Mouse (Mus musculus) liver, postnatal 0 days (tissue): Measurements from ENCODE around the gene Cipc. TPM values are rescaled to one million over a fixed set of nuclear protein-coding genes. Genes with fewer than 3 reads are reported as not detected.

Experiments
- ATAC-seq: fragments of 200-750 bp; cut with Nextera tagmentation; 2 replicates; pipeline ENCODE4 v1.8.0; 2017; ENCODE audit warnings: mild to moderate bottlenecking, moderate library complexity
- DNase-seq: peaks from one replicate; pipeline ENCODE4 v3.0.0-alpha.2; 2016
- H3K27ac ChIP-seq: fragments of 300-500 bp; sonication (generic); 2 replicates; pipeline ENCODE4 v1.5.1; 2014; ENCODE audit warnings: antibody characterized with exemption, moderate library complexity, mild to moderate bottlenecking, low read depth
- H3K27me3 ChIP-seq: fragments of 300-500 bp; sonication (generic); 2 replicates; pipeline ENCODE4 v1.6.1; 2014; ENCODE audit warnings: low read length, control low read depth, mixed read lengths; ENCODE audit not compliant: insufficient read depth
- H3K36me3 ChIP-seq: fragments of 300-500 bp; sonication (generic); replicated peaks from 2 replicates; pipeline ENCODE4 v1.6.1; 2014; ENCODE audit warnings: mild to moderate bottlenecking, control low read depth, low read length, moderate library complexity, mixed read lengths; ENCODE audit not compliant: insufficient read depth
- H3K4me1 ChIP-seq: fragments of 300-500 bp; sonication (generic); 2 replicates; pipeline ENCODE4 v1.6.1; 2014; ENCODE audit warnings: antibody characterized with exemption, mild to moderate bottlenecking, control low read depth; ENCODE audit not compliant: insufficient read depth
- H3K4me2 ChIP-seq: fragments of 300-500 bp; sonication (generic); 2 replicates; pipeline ENCODE4 v1.6.1; 2014; ENCODE audit warnings: low read depth, mild to moderate bottlenecking, low read length, moderate library complexity, mixed read lengths
- H3K4me3 ChIP-seq: fragments of 300-500 bp; sonication (generic); 2 replicates; pipeline ENCODE4 v1.5.1; 2014; ENCODE audit warnings: low read depth, low read length
- H3K9ac ChIP-seq: fragments of 300-500 bp; sonication (generic); replicated peaks from 2 replicates; pipeline ENCODE4 v1.6.1; 2014; ENCODE audit warnings: mild to moderate bottlenecking, moderate library complexity
- H3K9me3 ChIP-seq: fragments of 300-500 bp; sonication (generic); 2 replicates; pipeline ENCODE4 v1.6.1; 2016; ENCODE audit warnings: mild to moderate bottlenecking, control low read depth, low read length, mixed read lengths
- CTCF ChIP-seq: sonication (generic); IDR thresholded peaks from 2 replicates; pipeline ENCODE4 v1.5.1; 2016; ENCODE audit warnings: antibody characterized with exemption, low read depth
- EP300 ChIP-seq: IDR thresholded peaks from 2 replicates; pipeline ENCODE4 v1.6.1; 2016; ENCODE audit warnings: antibody characterized with exemption, low read depth, mild to moderate bottlenecking
- WGBS: fragments of 180-500 bp; shearing (Covaris S2); extraction: QIAGEN DNeasy Blood & Tissue Kit; methylation state at CpG from one replicate; pipeline ENCODE4 v1.1.7; 2014; ENCODE audit not compliant: insufficient replicate concordance; 5-methylcytosine and 5-hydroxymethylcytosine counted together
- polyA plus RNA-seq: library from polyadenylated mRNA; unstranded; fragments of >200 nt; fragmentation: Nextera tagmentation; extraction: Ambion mirVana; gene quantifications from 2 replicates; pipeline ENCODE4 v1.2.1, GENCODE M21; 2015

Cipc gene
- polyA plus RNA-seq, 1 experiment from 2014 or later, result 4.7 TPM

DNA sequence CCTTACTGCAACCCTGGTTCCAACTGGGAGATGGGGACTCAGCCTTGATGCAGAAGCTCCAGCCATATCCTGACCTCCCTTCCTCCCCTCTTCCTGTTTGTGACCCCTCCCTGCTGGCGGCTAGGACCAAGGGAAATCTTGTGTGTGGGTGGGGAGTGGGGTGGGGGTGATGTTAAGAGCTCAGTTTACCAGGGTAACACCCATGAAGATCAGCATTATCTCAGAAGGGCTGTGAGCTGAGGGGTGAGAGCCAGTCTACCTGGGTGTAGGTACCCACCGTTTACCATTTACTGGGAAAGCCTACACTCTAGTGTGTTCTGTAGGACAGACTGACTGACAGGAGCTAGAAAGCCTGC is 43.9 kb downstream of the Cipc start:
- Histone ChIP-seq H3K4me2 (no peak overlapping the region), H3K9ac (no peak overlapping the region), H3K36me3 (no peaks in the 10 kb centered on the region), H3K9me3 (no peaks in the 10 kb centered on the region), H3K27me3 (peaks cover 39% of the 10 kb centered on the region), H3K27ac (no peak overlapping the region), H3K4me3 (no peak overlapping the region), H3K4me1 (peaks cover 3% of the 10 kb centered on the region; the same call in 1 of the 2 replicates)
- no peak for ATAC-seq
- WGBS, result 35% methylated on average over 2 of the region's 2 CpGs
- DNase-seq, result no peak
- no peak for TF ChIP-seq CTCF
- no peak for TF ChIP-seq EP300

GRCm38 (mm10) chr12:86994166-86994565 is 47.3 kb downstream of the Cipc start:
- H3K9ac ChIP-seq, result no peak overlapping the region
- peaks cover 3% of the 10 kb centered on the region; the same call in 1 of the 2 replicates for H3K4me1 ChIP-seq
- TF ChIP-seq EP300, result no peak
- no peak for TF ChIP-seq CTCF
- no peak overlapping the region for H3K4me2 ChIP-seq
- DNase-seq, result no peak
- H3K36me3 ChIP-seq, result no peaks in the 10 kb centered on the region
- H3K9me3 ChIP-seq, result no peaks in the 10 kb centered on the region
- H3K4me3 ChIP-seq, result no peak overlapping the region
- WGBS, result 33% methylated on average over 4 of the region's 4 CpGs
- peaks cover 22% of the 10 kb centered on the region for H3K27me3 ChIP-seq
- H3K27ac ChIP-seq, result no peak overlapping the region
- ATAC-seq, result no peak

GRCm38 (mm10) chr12:86994776-86995175 is 47.9 kb downstream of the Cipc start:
- DNase-seq (no peak), ATAC-seq (no peak)
- Histone ChIP-seq H3K27me3 (peaks cover 16% of the 10 kb centered on the region), H3K4me3 (no peak overlapping the region), H3K9ac (no peak overlapping the region), H3K4me2 (no peak overlapping the region), H3K36me3 (no peaks in the 10 kb centered on the region), H3K4me1 (peaks cover 2% of the 10 kb centered on the region; the same call in 1 of the 2 replicates), H3K27ac (no peak overlapping the region), H3K9me3 (no peaks in the 10 kb centered on the region)
- no peak for TF ChIP-seq EP300
- TF ChIP-seq CTCF, result no peak
- WGBS, result 46% methylated on average over 3 of the region's 3 CpGs

DNA sequence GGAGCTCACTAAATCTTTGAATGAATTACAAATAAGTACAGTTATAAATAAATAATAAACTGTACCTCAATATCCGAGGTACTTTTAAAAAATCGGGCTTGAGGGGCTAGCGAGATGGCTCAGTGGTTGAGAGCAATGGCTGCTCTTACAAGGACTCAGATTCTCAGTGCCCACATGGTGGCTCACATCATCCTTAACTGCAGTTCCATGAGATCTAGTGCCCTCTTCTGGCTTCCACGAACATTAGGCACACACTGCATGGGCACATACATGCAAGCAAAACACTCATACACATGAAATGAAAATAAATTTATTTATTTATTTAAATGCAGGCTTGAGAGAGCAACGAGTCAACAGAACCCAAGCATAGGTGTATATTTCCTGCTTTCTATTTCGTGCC is 49.1 kb downstream of the Cipc start:
- no peak for ATAC-seq
- H3K36me3 ChIP-seq, result no peaks in the 10 kb centered on the region
- H3K9me3 ChIP-seq, result no peaks in the 10 kb centered on the region
- TF ChIP-seq EP300 (no peak), CTCF (no peak)
- H3K9ac ChIP-seq, result no peak overlapping the region
- no peak for DNase-seq
- no peak overlapping the region for H3K27ac ChIP-seq
- no peaks in the 10 kb centered on the region for H3K4me1 ChIP-seq
- peaks cover 5% of the 10 kb centered on the region for H3K27me3 ChIP-seq
- no peak overlapping the region for H3K4me3 ChIP-seq
- 65% methylated on average over 6 of the region's 6 CpGs for WGBS
- no peak overlapping the region for H3K4me2 ChIP-seq

- no peak for ATAC-seq
- H3K4me2 ChIP-seq, result no peak overlapping the region
- TF ChIP-seq EP300 (no peak), CTCF (peak; percentile 48)
- H3K4me3 ChIP-seq, result no peak overlapping the region
- H3K4me1 ChIP-seq, result no peaks in the 10 kb centered on the region
- H3K9ac ChIP-seq, result no peak overlapping the region
- H3K27ac ChIP-seq, result no peak overlapping the region
- 85% methylated on average over 4 of the region's 4 CpGs for WGBS
- no peaks in the 10 kb centered on the region for H3K36me3 ChIP-seq
- H3K9me3 ChIP-seq, result no peaks in the 10 kb centered on the region
- H3K27me3 ChIP-seq, result no peaks in the 10 kb centered on the region
- DNase-seq, result no peak
Observed at GRCm38 (mm10) chr12:86998699-86999098, 51.9 kb downstream of the Cipc start.

DNA sequence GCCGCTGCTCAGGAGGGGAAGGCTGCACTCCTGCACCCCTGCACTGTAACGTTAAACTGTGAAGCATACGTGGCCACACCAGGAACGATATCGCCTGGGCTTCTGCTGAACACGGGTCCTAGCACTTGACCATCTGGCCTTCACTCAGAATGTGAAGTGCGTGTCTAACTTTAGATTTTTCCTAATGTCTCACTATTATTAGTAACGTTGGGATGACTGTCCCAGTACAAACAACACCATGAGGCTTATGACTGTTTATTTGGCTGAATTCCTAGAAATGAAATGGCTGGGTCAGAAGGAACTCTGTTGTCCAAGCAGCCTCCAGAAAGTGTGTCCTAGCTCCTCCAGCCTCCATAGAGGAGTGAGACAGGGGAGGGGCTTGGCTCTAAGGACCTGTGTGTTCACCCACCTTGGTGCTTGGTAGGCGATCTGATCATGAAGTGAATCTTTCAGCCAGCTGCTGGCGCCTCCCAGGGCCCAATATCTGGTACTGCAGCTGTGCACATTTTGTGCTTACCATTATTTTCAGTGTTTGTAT is 52.5 kb downstream of the Cipc start:
- Histone ChIP-seq H3K4me3 (no peak overlapping the region), H3K4me2 (no peak overlapping the region), H3K36me3 (no peaks in the 10 kb centered on the region), H3K4me1 (no peaks in the 10 kb centered on the region), H3K27ac (no peak overlapping the region), H3K9ac (no peak overlapping the region), H3K9me3 (no peaks in the 10 kb centered on the region), H3K27me3 (no peaks in the 10 kb centered on the region)
- 72% methylated on average over 10 of the region's 10 CpGs for WGBS
- DNase-seq (no peak), ATAC-seq (no peak)
- no peak for TF ChIP-seq EP300
- TF ChIP-seq CTCF, result peak; percentile 21; the same call in 1 of the 2 replicates

- Histone ChIP-seq H3K27me3 (no peaks in the 10 kb centered on the region), H3K4me2 (no peak overlapping the region), H3K36me3 (no peaks in the 10 kb centered on the region), H3K9me3 (no peaks in the 10 kb centered on the region), H3K9ac (no peak overlapping the region), H3K4me3 (no peak overlapping the region), H3K4me1 (no peaks in the 10 kb centered on the region), H3K27ac (no peak overlapping the region)
- ATAC-seq (no peak), DNase-seq (no peak)
- 56% methylated on average over 5 of the region's 5 CpGs for WGBS
- TF ChIP-seq CTCF (peak; percentile 38), EP300 (no peak)
Observed at GRCm38 (mm10) chr12:87000151-87000839, 53.5 kb downstream of the Cipc start.
